Mouse (Mus musculus) spleen, adult 18-20 months (tissue): ENCODE results near the gene Gm48551.

Experiments
- DNase-seq, 2 experiments: peaks; one replicate each; pipeline ENCODE4 v3.0.0; 2022; ENCODE audit warnings: mixed read lengths in 2 of 2

Gene Gm48551

DNA sequence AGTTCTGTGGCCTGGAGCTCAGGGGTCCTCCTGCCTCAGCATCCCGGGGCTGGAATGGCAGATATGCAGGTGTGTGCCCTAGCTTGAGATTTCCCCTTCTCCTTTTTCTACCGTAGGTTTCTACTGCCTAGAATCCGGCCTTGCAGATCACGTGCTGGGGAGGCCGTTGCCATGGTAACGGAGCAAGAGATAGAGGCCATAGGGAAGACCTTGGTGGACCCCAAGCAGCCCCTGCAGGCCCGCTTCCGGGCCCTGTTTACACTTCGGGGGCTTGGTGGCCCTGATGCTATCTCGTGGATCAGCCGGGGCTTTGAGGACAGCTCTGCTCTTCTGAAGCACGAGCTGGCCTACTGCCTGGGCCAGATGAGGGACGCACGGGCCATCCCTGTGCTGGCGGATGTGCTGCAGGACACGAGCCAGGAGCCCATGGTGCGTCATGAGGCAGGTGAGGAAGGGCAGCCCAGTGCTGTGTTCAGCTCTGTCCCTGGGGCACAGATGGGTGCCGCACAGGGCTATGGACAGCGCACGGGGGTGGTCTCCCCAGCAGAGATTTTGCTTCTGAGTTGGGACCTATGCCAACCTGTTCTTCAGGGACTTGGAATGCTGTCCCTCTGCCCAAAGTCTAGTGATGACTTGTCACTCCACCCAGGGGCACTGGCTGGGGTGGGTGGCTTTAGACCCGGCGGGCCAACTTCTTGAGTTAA, 1.5 kb downstream of the Gm48551 start:
- no peak for DNase-seq

DNA sequence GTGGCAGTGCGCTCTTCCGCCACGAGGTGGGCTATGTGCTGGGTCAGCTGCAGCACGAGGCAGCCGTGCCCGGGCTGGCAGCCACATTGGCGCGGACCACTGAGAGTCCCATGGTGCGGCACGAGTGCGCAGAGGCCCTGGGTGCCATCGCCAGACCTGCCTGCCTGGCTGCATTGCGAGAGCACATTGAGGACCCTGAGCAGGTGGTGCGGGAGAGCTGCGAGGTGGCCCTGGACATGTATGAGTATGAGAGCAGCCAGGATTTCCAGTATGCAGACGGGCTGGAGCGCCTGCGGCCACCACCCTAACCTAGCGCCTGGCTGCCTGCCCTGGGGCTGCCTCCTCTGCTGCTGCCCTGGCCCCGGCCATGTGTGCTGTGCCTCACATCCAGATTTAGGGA, 3.5 kb downstream of the Gm48551 start:
- DNase-seq: no peak

DNA sequence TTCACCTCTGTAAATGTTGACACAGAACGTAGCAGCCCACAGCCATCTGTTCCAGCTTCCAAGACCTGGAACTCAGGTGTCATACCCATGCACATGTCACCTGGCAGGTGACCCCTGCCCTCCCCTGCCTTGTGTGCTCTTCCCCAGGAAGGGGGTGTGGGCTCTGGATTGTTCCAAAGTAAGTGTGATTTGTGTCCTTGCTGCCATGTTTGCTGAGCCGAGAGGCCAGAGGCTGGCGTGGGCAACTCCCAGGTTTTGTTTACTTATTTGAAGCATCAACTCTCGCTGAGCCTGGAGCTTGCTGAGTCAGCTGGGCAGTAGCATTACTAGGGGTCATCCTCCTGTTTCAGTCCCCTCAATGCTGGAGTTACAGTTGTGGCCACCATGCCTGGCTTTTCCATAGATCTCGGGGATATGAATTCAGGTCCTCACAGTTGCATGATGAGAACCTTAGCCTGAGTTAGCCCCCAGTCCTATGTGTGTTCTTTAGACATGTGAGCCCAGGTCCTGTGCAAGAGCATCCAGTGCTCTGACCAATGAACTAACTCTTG, 4.3 kb downstream of the Gm48551 start, which contains the start of gene Gm48552:
TSS of gene Gm48552 (plus strand) at position 501 of the 551 bp plus-strand sequence.
- no peak for DNase-seq

DNA sequence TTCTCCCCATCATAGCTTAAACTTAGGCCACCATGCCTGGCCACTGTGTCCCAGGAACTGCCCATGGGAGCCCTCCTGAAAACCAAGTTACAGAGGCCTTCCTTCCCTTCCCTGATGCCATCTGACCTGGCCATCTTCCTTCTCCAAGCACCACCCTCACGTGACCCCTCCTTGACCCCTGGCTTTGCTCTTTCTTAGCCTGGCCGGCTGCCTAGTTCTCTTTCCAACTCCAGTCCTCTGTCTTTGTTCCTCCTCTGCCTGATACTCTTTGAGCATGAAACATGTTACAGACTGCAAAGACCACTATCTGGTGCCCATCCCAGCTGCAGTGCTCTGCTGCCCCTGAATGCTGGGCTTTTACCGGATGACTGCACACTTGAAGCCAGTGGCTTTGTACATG, 5.1 kb downstream of the Gm48551 start:
- DNase-seq: no peak

DNA sequence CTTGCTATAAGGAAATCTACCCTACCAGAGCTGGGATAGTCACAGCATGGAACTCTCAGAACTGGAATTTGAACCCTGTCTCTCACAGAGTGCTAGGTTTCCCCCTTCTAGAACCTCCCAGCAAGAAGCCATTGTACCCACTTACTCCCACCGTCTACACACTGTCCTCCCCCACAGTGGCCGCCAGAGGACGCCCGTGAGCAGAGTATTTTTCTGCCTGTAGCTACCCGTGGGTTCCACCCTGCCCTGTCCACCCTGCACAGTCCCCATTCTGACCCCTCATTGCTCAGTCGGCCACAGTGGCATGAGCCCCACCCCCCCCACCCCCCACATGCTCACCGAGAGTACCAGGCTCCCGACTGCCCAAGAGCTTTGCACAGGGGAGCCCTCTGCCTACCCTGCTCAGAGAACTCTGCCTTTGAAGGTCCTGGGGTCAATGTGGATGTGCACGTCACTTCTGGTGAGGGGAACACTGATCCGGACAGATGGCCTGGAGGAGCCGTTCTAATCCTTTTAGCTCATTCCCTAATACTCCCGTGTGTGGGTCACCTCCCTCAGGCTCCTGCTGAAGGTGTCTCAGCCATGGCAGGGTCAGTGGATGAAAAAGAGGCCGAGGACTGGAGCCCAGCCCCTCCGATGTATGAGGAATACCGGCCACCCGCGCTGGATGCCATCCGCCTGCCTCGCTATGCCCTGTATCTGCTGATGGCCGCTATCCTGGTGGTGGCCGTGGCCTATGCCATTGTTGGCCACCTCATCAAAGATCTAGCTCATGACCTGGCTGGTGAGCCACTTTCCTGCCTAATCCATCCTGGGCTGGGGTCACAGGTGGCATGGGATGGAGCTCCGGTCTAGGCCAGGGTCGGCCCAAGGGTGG, 5.8 kb downstream of the Gm48551 start:
- peak; percentile 56 to 74 for DNase-seq

DNA sequence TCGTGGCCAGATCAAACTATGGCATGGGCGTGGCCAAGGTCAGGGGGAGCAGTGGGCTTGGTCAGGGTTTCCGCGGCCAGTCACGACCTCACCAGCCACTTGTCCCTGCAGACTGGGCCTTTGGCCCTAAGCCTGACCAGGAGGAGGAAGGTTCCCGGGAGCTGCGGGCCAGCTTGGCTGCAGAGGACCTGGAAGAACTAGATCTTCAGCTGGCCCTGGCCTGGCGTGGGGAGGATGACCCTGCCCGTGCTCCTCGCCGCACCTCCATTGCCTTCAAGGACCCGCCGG, 6.4 kb downstream of the Gm48551 start:
- DNase-seq: no peak

DNA sequence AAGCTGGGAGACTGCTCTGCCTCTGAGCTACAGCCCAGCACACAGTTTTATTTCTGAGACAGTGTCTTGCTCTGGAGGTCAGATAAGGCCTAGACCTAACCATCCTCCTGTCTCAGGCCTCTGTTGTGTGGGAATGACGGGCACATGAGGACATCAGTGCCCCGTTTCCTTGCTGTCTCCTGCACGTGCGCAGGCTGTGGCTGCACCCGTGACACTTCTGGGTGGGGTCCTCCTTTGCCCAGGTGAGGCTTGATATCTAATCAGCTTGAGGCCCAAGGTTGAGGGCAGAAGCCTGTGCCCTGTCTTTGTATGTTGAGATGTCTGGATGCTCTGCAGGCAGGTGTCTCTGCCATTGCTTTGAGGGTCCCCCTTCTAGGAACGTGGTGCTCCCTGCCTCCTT, 8.0 kb downstream of the Gm48551 start:
- no peak for DNase-seq

DNA sequence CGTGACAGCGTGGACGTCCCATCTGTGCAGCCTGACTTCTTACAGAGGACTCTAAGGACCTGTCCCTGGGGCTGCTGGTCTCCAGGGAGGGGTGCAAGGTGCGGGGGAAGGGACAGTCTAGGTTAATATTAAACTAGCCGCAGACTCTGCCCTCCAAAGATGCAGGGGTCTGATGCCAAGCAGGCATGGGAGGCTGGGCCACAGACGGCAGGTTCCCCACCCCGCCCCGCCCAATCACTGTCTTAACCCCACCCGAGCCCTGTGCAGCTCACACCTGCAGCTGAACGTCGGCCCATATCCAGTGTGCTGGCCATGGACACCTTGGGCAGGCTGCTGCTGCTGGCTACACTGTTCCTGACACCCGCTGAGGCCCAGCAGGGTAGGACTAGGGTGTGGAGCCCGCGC, 8.5 kb downstream of the Gm48551 start, which contains the start of gene Smim24:
TSS of gene Smim24 (plus strand) at position 271 of the 405 bp plus-strand sequence.
- no peak for DNase-seq

DNA sequence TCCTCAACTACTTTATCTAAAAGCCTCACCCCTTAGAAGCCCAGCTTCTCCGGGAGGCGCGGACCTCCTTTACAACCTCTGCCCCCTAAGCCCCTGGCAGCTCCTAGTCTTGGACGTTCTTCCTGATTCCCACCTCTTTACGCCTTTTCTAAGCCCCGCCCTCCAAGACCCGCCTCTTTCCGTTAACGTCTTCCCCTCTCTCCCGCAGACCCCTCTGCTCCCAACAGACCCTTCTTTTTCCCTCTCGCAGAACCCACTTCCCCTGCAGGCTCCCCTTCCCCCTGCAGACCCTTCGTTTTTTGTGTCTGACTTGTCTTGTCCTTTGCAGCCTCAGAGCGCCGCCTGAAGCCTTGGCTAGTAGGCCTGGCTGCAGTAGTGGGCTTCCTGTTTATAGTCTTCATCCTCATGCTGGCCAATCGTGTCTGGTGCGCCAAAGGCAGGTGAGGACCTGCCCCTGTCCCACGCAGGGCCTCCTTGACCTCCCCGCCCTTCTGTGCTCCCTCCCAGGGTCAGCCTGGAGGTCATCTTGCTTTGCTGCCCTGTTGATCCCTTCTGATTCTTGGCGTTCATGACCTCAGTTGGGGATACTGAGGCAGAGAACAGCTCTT, 9.3 kb downstream of the Gm48551 start:
- DNase-seq: peak in 1 of 2 experiments; percentile 47

DNA sequence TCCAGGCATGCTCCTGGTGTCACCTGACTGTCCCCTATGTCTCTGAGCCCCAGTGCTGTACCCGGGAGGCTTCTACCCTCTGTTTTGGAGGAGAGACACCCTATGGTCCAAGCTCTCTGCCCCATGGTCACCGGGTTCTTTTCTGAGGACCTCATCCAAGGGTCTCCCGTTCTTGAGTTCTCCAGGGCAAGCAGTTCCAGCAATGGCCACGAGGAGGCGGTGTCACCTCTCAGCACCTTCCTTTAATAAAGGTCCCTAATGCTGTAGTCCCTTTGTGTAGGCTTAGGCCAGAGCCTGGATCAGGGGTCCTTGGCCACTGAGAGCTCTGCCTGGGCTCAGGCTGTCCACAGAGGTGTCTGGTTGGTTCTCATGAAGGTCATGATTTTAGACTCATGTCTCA, 10.9 kb downstream of the Gm48551 start:
- peak; percentile 51 to 81 for DNase-seq

DNA sequence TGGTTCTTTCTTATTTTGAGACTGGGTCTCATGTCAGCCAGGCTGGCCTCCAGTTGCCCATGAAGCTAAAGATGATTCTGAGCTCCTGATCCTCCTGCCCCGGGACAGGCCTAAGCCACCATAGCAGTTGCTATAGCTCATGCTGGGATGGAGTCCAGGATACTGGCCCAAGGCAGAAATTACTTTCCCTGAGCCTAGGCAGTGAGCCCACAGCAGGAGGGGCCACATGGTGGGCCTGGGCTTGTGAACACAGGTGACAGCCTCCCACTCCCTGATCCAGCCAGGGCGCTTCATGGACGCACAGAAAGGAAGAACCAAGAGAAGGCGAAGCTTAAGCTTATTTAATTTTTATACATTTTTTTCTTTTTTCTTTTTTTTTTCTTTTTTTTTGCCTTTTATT, 11.6 kb downstream of the Gm48551 start:
- DNase-seq: no peak

DNA sequence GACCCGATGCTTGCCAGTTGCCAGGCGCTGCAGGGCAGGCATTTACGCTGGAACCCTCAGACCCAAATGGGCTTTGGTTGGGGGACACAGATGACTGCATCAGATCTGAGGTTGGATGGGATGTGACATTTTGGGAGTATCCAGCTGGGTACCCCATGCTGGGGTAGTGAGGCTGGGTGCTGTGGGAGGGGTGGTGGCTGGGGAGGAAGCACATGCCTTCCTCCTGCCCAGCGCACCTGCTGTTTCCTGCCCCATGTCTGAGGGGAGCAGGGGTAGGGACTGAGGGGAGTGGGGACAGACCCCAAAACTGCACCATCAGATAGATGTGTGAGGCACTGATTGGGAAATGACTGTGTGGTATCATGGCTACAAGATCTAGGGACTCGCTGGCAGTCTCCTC, 12.5 kb downstream of the Gm48551 start:
- no peak for DNase-seq

DNA sequence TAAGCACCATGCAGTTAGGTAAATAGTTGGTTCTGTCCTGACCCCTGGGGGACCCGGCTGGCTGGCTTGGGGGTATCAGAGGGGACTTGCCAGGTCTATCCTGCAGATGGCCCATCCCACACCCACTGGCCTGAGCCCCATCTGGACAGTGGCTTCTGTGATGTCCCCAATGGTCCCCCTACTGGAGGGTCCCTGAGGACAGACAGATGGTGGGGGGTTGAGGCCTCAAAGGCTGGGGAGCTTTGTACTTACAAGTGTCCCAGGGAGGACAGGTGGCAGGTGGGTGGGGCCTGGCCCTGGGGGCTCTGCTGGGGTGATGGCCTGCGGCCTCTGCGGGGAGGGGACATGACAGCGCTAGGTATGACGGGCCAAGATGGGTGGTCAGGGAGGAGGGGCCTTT, 15.0 kb downstream of the Gm48551 start:
- DNase-seq: no peak

DNA sequence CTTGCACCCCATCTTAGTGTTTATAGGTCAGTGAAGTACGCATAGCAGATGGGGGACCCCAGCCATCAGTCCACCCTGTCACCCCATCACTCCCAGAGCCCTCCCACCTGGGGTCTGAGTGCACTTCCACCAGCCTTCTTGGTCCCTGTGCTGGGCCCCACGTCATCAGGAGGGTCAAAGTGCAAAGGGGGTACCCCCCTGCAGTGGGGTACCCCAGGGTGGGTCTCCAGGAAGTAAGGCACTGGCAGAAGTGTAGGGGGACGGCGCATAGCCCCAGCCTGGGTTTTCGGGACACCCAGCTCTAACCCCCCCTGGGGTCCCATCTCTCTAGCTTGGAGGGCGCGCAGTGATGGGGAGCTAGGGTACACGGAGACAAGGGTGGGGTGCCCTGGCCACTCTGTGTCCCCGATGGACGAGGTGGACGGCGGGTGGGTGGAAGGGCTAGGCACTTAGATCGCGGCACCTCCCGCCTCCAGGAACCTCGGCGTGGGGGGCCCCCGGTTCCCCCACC, 15.6 kb downstream of the Gm48551 start:
- no peak for DNase-seq

DNA sequence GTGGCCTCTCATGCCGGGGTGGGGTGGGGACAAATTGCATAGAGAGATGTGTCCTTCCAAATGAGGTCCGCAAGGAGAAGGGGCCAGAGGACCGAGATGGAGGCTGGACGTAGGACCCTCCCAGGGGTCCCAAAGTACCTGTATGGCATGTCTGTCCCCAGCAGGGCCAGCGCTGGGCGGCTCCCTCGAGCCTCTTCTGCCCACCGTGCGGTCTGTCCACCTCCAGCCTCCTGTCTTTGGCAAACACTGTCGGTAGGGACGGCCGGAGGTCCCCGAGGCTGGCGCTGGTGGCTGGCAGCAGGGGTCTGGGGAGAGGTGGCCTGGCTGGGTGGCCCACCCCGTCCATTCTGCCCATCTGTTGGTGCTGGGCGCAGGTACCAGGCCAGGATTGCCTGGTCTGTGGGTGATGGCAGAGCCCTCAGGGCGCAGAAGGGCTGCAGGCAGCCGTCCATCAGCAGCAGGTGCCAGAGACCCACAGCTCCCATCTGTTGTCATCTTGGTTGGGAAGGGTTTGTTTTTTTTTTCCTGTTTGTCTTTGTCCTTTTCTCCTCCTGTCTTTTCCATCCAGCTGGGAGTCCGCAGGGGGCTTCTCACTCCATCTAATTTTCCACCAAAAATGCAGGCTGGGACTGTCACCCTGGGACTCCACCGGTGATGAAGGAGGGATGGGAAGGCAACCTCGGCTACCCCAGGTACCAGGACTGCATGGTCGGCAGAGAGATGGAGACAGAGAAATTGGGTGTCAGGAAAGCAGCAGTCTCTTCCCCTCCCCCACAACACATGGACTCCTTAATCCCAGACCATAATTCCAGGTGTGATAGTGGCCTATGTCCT, 16.3 kb downstream of the Gm48551 start:
- no peak for DNase-seq

DNA sequence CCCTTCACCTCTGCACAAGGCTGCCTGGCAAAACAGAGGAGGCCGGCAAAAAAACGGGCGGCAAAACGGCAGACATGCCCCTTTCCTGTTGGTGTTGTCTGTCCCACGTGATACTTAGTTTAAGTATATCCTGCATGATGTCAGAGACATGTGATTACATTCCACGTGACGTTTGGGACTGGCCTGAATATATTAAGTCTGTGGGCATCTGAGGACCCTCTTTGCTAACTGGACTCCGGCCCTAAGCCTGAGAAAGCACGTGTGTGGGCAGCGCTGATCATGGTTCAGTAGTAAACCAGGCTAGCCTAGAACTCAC, 16.9 kb downstream of the Gm48551 start:
- DNase-seq: no peak

DNA sequence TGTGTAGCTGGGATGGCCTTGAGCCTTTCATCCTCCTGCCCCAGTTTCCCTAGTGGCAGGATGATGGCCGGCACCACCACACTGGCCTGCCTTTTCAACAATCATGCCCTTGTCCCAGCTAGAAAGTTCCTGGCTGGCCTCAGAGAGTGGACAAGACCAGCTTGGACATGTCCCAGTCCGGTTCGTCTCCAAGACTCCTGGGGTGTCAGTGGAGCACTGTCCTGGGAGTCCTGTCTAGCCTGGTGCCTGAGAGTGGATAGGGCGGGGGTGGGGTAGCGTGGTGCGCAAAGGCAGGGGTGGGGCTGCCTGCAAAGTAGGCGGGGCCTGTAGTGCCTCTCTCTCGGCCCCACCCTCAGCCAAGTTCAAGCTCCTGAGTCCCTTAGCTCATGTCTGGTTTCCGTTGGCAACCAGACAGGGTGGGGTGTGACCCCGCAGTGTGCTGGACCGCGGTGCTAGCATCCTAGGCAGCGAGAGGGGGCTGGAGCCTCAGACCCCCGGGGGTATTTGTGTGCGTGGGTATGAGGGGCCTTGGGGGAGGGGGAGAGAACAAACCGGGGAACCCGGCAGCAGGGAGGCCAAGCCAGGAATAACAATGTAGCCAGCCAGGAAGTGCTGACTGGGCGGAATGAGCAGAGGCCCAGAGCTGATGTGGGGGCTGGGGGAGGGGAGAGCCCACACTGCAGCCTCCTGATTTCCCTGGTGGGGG, 17.4 kb downstream of the Gm48551 start:
- DNase-seq: no peak

DNA sequence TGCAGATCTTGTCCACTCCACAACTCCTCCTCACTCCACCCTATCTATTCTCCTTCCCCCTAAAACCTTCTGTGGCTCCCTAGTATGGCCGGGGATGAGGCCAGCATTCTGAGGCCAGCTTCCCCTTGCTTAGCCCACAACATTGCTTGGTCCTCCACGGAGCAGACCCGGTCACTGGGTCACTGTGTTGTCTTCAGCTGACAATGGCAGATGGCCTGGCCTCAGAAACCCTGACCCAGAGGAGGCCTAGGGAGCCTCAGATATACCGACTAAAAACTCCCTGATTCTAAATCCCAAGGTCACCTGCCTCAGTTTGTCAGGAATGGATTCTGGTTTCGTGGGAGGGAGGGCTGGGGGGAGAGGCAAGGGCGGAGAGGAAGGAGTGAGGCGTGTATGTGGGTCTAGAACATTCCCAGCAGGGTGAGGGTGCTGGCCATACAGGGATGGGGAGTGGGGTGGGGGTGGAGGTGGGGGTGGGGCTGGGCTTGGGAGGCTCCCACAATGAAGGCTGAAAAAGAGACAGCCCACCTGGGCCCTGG, 18.0 kb downstream of the Gm48551 start:
- no peak for DNase-seq

DNA sequence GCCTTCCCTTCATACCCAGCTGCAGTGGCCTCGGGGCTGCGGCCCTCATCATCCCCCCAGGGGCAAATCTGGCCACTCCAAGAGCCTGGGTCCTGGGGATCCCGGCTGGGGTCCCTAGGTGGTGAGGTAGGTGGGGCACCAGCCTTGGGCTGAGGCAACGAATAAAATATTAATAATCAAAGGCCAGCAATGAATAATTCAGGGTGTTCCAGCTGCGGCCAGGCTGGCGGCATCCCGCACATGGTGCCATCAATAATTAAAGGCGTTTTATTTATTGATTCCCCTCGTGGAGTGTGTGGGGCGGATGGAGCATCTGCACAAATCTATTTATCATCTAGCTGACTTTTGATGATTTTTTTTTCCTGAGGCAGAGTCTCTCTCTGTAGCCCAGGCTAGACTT, 19.2 kb downstream of the Gm48551 start:
- no peak for DNase-seq

DNA sequence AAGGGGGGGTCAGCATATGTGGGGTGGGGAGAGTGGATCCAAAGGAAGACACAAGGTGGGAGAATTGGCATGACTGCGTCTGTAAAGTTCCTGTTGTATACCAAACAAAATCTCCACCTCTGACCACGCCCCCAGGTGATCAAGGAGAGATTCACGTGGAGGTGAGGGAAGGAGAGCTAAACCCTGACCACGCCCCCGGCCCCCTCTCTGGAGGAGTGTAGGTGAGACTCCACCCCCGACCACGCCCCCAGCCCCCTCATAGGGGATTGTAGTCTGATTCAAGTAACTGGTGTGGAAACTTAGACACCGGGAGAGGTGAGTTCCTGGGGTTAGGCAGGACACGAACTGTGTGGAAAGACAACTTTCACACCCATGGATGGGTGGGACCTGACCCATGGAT, 19.8 kb downstream of the Gm48551 start:
- DNase-seq: no peak

DNA sequence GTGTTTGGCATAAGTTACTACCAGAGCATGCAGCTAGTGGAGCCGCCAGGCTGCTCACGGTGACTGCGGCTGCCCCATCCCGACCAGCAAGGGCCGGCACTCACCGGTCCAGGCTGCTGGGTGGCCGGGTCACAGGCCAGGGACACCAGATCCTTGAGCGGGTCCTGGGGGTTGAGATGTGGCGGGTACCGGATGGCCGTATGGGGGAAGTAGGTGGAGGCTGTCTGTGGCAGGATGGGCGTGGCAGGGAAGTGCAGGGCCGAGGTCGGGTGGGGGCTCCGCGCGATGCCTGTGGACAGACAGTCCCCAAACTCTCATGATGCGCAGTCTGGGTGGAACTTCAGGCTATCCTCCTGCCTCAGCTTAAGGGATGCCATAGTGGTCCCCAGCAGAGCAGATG, 20.5 kb downstream of the Gm48551 start:
- peak in 1 of 2 experiments; percentile 46 for DNase-seq
